Mouse (Mus musculus) liver, embryonic 11.5 days (tissue): ENCODE measurements around the gene Cfap54. TPM values are rescaled to one million over a fixed set of nuclear protein-coding genes. Genes with fewer than 3 reads are reported as not detected.

Experiments used
- ATAC-seq: fragments of 200-750 bp; cut with Nextera tagmentation; replicated peaks from 2 replicates; pipeline ENCODE4 v1.8.0; 2017; ENCODE audit warnings: moderate number of reproducible peaks, mild to moderate bottlenecking, moderate TSS enrichment, moderate library complexity; ENCODE audit not compliant: low FRiP score
- DNase-seq: peaks from one replicate; pipeline ENCODE4 v3.0.0-alpha.2; 2017; ENCODE audit warnings: low spot score
- H3K27ac ChIP-seq: fragments of 300-500 bp; sonication (generic); 2 replicates; pipeline ENCODE4 v1.5.1; 2014; ENCODE audit warnings: mild to moderate bottlenecking, low read depth, low read length, control low read depth
- H3K27me3 ChIP-seq: fragments of 300-500 bp; sonication (generic); replicated peaks from 2 replicates; pipeline ENCODE4 v1.6.1; 2014; ENCODE audit warnings: low read length, mixed read lengths; ENCODE audit not compliant: control insufficient read depth, insufficient read depth
- H3K36me3 ChIP-seq: fragments of 300-500 bp; sonication (generic); 2 replicates; pipeline ENCODE4 v1.6.1; 2014; ENCODE audit warnings: mild to moderate bottlenecking, low read length, moderate library complexity, mixed read lengths; ENCODE audit not compliant: control insufficient read depth, insufficient read depth
- H3K4me1 ChIP-seq: fragments of 300-500 bp; sonication (generic); replicated peaks from 2 replicates; pipeline ENCODE4 v1.6.1; 2014; ENCODE audit warnings: low read length, mixed read lengths; ENCODE audit not compliant: control insufficient read depth, insufficient read depth
- H3K4me2 ChIP-seq: fragments of 300-500 bp; sonication (generic); 2 replicates; pipeline ENCODE4 v1.6.1; 2014; ENCODE audit warnings: mild to moderate bottlenecking, control low read depth, moderate library complexity
- H3K4me3 ChIP-seq: fragments of 300-500 bp; sonication (generic); 2 replicates; pipeline ENCODE4 v1.5.1; 2014; ENCODE audit warnings: low read depth, low read length, control low read depth
- H3K9ac ChIP-seq: fragments of 300-500 bp; sonication (generic); 2 replicates; pipeline ENCODE4 v1.6.1; 2014; ENCODE audit warnings: low read depth, low read length, control low read depth
- H3K9me3 ChIP-seq: fragments of 300-500 bp; sonication (generic); 2 replicates; pipeline ENCODE4 v1.6.1; 2016; ENCODE audit warnings: low read length, inconsistent platforms, mixed read lengths; ENCODE audit not compliant: control insufficient read depth
- WGBS: fragments of 180-500 bp; shearing (Covaris S2); extraction: QIAGEN DNeasy Blood & Tissue Kit; methylation state at CpG from one replicate; pipeline ENCODE4 v1.1.7; 2014; 5-methylcytosine and 5-hydroxymethylcytosine counted together
- polyA plus RNA-seq: library from polyadenylated mRNA; unstranded; fragments of >200 nt; fragmentation: Nextera tagmentation; extraction: Ambion mirVana; gene quantifications from 2 replicates; pipeline ENCODE4 v1.2.1, GENCODE M21; 2014

Gene Cfap54
- 0.11 and 0.12 TPM in 2 replicates for polyA plus RNA-seq

DNA sequence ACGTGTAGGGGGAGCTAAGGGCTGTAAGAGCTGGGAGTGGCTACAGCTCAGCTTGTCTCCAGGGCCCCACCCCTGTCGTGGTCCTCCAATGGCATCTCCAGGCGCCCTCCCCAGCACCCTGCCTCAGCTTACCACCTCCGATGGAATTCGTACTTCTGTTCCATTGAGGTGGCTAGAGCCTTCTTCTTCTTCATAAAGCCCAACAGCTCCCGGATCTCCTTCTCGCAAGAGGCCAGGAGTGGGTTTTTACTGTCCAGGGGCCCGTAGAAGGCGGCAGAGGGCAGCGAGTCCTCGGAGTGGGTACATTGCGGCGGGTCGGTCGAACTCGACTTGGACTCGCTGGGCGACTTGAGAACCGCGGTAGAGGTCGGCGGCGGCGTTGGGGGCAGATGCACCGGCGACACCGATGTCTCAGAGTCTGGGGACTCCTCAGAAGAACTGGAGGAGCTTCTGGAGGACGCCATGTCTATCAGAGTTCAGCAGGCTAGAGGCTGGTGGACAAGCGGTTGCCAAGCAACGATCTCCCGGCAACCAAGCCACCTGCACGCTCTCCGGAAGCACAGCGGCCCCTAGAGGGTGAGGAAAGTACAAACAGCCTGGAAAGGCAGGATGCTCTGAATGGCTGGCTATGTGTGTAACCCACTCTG is at the start of gene Cfap54:
Cfap54 (minus strand) TSS at position 486 of the 647 bp plus-strand sequence.
- peak within 1 kb of the TSS; percentile 25; the same call in 1 of the 2 replicates for H3K27ac ChIP-seq
- peak; percentile 83 for DNase-seq
- H3K9ac ChIP-seq: no peak within 1 kb of the TSS

DNA sequence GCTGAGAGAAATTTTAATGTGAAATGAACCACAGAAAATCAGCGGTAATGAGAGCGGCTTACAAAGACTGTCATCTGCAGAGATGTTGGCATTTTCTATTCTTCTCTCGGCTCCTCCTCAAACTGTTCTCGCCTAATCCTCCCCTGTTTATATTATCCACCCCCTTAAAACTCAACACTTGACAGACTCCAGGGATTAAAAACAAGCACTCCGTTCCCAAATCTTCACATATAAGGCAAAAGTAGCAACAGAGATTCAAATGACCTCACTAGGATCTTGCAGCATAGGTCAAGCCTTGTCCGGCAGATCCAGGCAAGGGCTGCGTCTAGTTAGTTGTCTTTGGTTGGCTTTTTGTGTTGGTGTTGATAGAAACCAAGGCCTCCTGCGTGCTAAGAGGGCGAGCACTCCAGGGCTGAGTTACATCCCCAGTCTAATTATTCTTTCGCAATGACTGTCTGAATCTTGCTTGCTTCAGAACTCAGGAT is 49.1 kb upstream of the Cfap54 start:
- no peak overlapping the region for H3K27ac ChIP-seq
- no peak overlapping the region for H3K9ac ChIP-seq

More for the DNA sequence above, at the start of gene Cfap54:
- 1% methylated on average over 34 of the region's 34 CpGs for WGBS
- peak; percentile 93 for ATAC-seq
- Histone ChIP-seq H3K4me2 (peak within 1 kb of the TSS; percentile 83), H3K9me3 (no peaks in the 10 kb centered on the region), H3K36me3 (no peaks in the 10 kb centered on the region), H3K4me3 (peak within 1 kb of the TSS; percentile 64), H3K4me1 (peaks cover 11% of the 10 kb centered on the region; the same call in 1 of the 2 replicates), H3K27me3 (no peaks in the 10 kb centered on the region)

DNA sequence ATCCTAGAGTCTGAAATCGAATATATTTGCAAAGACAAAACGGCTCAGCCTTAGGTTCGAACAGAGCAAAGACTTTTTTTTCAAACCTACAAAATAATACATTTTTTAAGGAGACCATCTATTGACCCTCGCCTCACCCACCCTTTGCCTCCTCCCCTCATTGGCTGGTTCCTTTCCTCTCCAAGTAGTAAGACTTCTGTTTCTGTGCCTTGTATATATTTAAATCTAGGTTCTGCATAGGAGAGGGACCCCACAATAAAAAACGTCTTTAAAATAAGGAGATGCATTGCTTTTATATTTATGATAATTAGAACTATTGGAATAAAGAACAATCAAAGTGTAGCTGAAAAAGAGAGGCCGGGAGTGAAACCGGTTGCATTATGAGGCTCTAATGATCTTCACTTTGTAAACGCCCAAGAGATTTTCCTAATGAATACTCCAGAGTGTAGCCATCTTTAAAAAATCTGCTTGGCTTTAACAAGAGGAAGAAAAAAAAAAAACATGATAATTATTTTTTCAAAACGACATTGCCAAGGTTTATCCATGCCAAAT is 48.6 kb upstream of the Cfap54 start:
- no peaks in the 10 kb centered on the region for H3K4me1 ChIP-seq
- no peak overlapping the region for H3K9ac ChIP-seq
- DNase-seq (no peak), ATAC-seq (no peak)
- 79% methylated on average over 9 of the region's 9 CpGs for WGBS
- H3K4me3 ChIP-seq: no peak overlapping the region
- H3K9me3 ChIP-seq: no peaks in the 10 kb centered on the region
- H3K36me3 ChIP-seq: no peaks in the 10 kb centered on the region
- H3K27ac ChIP-seq: no peak overlapping the region
- H3K27me3 ChIP-seq: no peaks in the 10 kb centered on the region
- H3K4me2 ChIP-seq: no peak overlapping the region

More for the DNA sequence above, 49.1 kb upstream of the Cfap54 start:
- Histone ChIP-seq H3K27me3 (no peaks in the 10 kb centered on the region), H3K4me2 (no peak overlapping the region), H3K4me3 (no peak overlapping the region), H3K36me3 (no peaks in the 10 kb centered on the region), H3K9me3 (no peaks in the 10 kb centered on the region), H3K4me1 (no peaks in the 10 kb centered on the region)
- 79% methylated on average over 10 of the region's 10 CpGs for WGBS
- DNase-seq: no peak
- ATAC-seq: no peak

DNA sequence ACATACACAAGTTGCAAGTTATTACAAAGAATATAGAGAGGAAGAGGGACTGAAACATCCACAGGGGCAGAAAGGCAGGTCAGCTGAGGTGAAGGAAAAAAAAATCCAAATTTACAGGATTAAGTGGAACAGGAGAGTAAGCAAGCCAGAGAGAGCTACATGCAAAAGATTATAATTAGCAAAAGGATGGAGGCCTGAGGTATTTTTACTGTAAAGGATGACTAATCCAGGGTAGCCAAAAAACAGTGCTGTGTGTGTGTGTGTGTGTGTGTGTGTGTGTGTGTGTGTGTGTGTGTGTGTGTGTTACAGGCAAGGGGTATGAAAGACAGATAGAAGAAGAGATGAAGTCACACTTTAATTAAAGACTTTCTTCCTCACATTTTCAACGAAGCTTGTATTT is 47.9 kb upstream of the Cfap54 start:
- Histone ChIP-seq H3K27ac (no peak overlapping the region), H3K36me3 (no peaks in the 10 kb centered on the region), H3K27me3 (no peaks in the 10 kb centered on the region), H3K4me1 (peaks cover 3% of the 10 kb centered on the region; the same call in 1 of the 2 replicates), H3K9ac (no peak overlapping the region), H3K4me2 (no peak overlapping the region), H3K9me3 (no peaks in the 10 kb centered on the region), H3K4me3 (no peak overlapping the region)
- WGBS: 70% methylated on average over 1 of the region's 1 CpGs
- no peak for DNase-seq
- no peak for ATAC-seq

DNA sequence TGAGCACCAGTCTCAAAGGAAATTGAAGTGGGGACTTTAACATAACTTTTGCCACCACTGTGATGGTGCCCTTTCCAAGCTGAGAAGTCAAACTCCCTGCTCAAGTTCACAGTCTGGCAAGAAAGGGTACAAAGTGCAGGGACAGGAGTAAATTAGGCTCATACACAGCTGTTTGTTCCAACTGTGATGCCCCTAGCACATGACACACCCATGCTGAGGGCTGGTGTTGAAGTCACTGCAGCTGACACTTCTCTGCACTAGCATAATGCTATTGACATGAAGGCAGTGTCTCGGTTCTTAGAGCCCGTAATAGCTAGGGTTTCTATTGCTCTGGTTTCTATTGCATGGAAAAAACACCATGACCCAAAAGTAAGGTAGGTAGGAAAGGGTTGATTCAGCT is 47.1 kb upstream of the Cfap54 start:
- no peaks in the 10 kb centered on the region for H3K36me3 ChIP-seq
- no peak overlapping the region for H3K9ac ChIP-seq
- H3K27me3 ChIP-seq: no peaks in the 10 kb centered on the region
- ATAC-seq: no peak
- no peak overlapping the region for H3K27ac ChIP-seq
- H3K4me2 ChIP-seq: no peak overlapping the region
- WGBS: 85% methylated on average over 2 of the region's 2 CpGs
- no peak for DNase-seq
- no peak overlapping the region for H3K4me3 ChIP-seq
- H3K9me3 ChIP-seq: no peaks in the 10 kb centered on the region
- peaks cover 9% of the 10 kb centered on the region; the same call in 1 of the 2 replicates for H3K4me1 ChIP-seq

DNA sequence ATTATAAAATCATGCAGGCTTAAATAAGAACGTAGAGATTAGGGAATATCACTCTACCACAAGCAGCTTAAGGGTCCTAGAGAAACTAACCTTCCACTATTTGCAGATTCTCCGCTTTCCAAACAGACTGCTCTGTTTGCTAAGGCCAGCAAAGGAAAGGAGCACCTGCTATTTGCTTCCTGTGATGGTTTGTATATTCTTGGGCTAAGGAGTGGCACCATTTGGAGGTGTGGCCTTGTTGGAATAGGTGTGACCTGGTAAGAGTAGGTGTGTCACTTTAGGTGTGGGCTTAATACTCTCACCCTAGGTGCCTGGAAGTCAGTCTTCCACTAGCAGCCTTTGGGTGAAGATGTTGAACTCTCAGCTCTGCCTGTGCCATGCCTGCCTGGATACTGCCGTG is 44.6 kb upstream of the Cfap54 start:
- Histone ChIP-seq H3K4me3 (no peak overlapping the region), H3K36me3 (no peaks in the 10 kb centered on the region), H3K4me2 (no peak overlapping the region), H3K4me1 (peaks cover 21% of the 10 kb centered on the region; the same call in 1 of the 2 replicates), H3K27ac (no peak overlapping the region), H3K9me3 (no peaks in the 10 kb centered on the region), H3K27me3 (no peaks in the 10 kb centered on the region), H3K9ac (no peak overlapping the region)
- 75% methylated on average over 3 of the region's 3 CpGs for WGBS
- ATAC-seq (no peak), DNase-seq (no peak)

DNA sequence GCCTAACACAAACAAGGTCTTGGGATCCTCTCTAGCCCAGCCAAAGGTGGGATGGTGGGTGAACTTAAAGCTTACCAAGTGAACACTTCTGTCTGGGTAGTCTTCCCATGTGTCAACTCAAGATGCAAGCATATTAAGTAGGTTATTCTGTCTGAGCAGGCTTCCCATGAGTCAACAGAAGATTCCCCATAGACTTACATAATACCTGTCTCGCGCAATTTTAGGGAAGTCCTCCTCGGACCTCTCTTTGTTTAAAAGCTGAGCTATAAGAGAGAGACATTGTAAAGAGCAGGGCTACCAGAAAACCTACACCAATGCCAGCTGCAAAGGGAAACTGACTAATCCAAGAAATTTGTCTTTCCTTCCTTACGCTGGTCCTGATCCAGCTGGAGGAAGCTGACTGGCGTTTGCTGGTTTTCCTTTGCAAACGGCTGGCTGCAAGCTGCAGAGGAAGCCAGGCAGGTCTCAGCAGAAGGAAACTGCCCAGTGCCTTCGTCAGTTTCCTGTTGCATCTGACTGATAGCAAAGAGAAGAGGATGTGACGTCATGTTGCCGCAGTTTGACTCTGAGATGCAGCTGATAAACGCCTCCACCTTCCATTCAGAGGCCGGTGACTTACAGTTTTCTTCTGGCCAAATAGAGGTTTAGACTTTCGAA is 42.7 kb upstream of the Cfap54 start:
- H3K4me1 ChIP-seq: peaks cover 21% of the 10 kb centered on the region; the same call in 1 of the 2 replicates
- no peaks in the 10 kb centered on the region for H3K36me3 ChIP-seq
- peak overlapping the region; percentile 28 for H3K4me3 ChIP-seq
- no peaks in the 10 kb centered on the region for H3K9me3 ChIP-seq
- peak overlapping the region; percentile 77 for H3K27ac ChIP-seq
- no peaks in the 10 kb centered on the region for H3K27me3 ChIP-seq
- H3K4me2 ChIP-seq: peak overlapping the region; percentile 60
- ATAC-seq: peak; percentile 56
- peak; percentile 41 for DNase-seq
- H3K9ac ChIP-seq: peak overlapping the region; percentile 42
- WGBS: 29% methylated on average over 12 of the region's 12 CpGs

DNA sequence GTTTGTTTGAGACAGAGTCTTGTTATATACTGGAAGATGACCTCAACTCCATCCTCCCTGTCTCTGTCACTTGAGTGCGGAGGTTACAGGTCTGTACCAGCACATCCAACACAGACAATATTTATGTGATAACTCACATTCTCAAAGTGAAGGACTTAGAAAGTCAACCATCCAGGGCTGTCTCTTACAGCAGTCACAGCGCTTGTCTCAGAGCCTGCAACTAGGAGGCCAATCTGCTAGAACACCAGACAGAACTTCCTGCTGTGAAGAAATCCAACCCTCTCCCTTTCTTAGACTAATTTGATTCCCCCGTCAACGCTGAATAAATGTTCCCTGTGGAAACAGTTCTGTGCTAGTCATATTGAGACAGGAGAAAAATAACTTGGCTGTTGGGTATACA is 41.9 kb upstream of the Cfap54 start:
- H3K9me3 ChIP-seq: no peaks in the 10 kb centered on the region
- 0 out of 2 replicates have a peak overlapping the region, but pooled peaks have one; percentile 28 for H3K4me3 ChIP-seq
- ATAC-seq (no peak), DNase-seq (no peak)
- H3K4me1 ChIP-seq: peaks cover 21% of the 10 kb centered on the region; the same call in 1 of the 2 replicates
- WGBS: 54% methylated on average over 4 of the region's 4 CpGs
- H3K9ac ChIP-seq: no peak overlapping the region; the same call in 1 of the 2 replicates
- H3K36me3 ChIP-seq: no peaks in the 10 kb centered on the region
- H3K4me2 ChIP-seq: peak overlapping the region; percentile 60
- H3K27me3 ChIP-seq: no peaks in the 10 kb centered on the region
- peak overlapping the region; percentile 77 for H3K27ac ChIP-seq
